Mouse (Mus musculus): ENCODE measurements around the gene Rnf144a.

The Rnf144a gene

DNA sequence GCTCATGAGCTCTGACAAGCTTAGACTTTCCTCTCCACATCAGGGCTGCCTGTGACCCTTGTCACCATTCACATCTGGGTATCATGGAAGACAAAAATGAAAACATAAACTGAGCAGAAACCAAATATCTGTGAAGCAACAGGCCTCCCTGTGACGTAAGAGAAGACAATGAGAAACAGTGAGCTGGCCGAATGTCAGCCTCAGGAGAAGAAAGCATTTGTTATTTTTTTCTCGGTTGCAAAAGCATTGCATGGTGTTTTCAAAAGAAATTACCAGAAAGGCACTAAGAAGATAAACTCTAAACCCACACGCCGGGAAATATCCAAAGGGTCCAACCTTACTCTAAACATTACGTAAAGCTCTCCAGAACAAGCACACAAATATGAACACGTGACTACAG is 41.3 kb downstream of the Rnf144a start:
- DNase-seq (ENCODE audit: low spot score in 2 of 2): no peak

DNA sequence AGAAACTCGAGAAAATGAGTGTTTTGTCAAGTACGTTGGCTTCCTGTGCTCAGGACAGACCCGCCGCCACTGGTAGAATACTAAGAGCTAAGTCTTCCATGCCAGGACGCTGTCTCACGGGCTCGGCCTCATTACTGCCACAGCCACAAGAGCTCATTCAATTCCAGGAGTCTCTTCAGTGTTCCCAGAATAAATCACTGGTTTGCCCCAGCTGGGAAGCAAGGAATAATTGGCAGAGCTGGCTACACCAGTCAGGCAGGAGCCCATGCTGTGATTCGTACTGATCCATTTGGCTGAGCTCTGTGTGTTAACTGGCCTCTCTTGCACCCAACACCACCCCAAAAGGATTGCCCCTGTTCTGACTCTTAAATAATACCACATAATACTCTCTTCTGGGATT is 45.0 kb downstream of the Rnf144a start:
- DNase-seq (ENCODE audit: low spot score in 2 of 2): no peak

DNA sequence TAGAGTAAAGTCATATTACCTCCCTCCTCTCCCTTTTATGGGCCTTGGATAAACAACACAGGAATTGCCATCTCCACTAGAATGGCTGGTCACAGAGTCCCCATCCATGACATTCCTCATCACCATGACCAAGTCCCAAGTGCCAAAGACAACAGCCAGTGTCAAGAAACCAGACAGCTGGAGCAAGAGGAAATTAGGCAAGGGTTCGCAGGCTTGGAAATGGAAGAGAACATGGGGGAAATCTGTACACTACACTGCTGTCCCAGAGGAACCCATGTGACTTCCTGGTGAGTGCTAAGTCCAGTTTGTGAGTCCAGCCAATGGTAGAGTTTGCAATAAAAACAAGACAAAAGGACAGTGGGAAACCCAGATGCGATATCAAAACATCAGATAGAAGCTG is 47.7 kb downstream of the Rnf144a start:
- DNase-seq (ENCODE audit: low spot score in 2 of 2): no peak

DNA sequence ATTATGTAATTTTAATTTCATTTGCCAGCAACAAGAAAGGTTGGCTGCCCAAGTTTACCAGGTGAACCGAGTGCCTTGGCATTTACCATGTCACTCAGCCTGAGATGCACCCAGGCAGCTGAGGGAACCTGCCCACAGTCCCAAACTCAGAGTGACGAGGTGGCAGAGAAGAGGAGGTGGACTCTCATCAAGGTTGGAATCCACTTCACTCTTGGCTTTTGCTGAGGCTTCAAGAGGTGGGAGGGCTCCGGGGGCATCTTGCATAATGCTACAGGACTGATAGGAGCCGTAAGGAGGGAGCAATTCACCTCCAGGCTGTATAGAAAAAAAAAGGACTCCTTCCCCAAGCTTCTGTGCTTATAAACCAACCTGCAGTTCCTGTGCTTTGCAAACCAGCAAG is 48.7 kb downstream of the Rnf144a start:
- DNase-seq (ENCODE audit: low spot score in 2 of 2): no peak

DNA sequence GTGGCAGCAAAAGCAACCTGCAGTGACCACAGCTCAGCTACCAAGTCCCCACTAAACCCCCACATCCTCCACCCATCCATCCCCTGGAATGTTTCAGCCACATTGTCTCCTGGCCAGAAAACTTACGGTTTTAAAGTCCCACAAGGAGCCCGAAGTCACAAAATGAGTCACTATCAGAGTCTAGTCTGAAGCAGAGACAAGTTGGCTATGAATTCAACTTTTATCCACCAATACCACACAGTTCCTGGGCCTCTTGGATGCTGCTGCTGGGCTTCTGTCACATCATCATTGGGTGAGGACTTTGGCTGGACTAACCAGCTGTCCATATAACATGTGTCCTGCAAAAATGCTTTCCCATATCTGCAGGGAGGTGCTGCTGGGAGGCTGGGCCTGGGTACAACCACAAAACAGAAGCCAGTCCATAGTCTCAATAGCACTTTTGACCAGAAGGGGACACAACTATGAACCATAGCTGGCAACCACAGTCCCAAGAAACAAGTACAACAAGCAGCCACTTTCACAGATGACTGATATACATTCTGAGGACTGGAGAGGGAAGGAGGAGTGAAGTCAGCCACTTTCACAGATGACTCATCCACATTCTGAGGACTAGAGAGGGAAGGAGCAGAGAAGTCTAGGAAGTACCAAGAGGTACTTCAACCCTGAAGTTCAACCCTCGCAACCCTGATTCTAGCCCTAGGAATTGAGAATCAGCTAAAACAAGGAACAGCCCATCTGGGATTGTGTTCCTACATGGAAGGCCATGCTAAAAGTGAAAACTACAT is 49.3 kb downstream of the Rnf144a start:
- DNase-seq (ENCODE audit: low spot score in 2 of 2): no peak

DNA sequence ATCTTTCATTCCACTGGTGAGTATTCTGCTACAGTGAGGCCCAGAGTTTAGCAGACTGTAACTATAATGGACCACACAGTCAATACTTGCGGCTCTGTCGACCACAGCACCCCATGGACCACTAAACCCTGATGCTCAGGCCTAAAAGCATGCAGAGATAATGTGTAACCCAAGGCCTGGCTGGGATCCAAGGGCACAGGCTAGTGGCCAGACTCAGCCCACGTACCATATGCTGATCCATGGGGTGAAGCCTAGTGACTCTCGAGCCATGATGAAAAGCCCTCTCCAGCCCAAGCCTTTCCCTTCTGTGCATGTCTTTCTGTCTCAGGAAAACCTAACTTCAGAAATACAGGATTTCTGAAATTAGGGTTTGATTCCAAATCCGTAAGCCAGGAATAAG is 50.2 kb downstream of the Rnf144a start:
- no peak for DNase-seq (ENCODE audit: low spot score in 2 of 2)

DNA sequence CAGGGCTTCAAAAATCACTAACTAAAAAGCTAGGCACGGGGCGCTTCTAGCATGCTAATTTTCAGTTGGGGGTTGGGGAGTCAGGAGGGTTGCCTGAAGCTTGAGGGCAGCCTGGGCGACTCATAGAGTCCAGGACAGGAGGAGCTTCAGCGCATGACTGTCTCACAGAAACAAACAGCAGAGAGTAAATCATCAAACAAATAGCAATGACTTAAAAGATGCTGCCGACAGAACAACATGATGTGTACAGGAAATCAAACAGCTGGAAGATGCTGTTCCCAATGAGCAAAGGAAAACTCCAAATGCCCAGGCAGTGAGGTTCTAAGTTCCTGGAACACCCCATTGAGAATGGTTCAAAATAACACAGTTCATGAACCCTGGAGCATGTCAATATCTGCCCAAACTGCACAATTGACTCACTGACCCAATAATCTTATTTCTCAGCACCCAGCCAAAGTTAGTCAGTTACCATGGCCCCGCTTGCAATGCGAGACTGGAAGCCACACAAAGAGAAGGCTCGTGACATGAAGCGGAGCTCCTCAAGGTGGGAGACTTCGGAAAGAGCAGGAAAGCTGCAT is 54.0 kb downstream of the Rnf144a start:
- no peak for DNase-seq (ENCODE audit: low spot score in 2 of 2)

DNA sequence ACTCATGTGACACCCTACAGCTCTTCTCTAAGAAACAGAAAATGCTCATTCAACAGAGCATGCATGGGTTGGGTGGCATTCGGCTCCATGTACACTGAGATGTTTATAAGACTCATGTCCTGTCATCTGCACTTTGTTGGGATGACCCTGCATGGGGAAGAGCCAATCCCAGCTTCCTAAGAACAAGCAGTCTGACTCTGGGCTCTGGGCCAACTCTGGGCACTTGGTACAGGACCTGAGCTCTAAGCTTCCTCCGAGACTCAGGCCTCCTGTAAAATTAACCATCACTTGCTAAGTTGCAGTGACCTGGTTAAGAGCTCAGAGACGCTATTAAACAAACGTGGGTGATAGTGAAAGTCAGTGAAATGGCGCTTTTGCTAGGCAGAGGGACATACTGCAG is 55.2 kb downstream of the Rnf144a start:
- no peak for DNase-seq (ENCODE audit: low spot score in 2 of 2)

DNA sequence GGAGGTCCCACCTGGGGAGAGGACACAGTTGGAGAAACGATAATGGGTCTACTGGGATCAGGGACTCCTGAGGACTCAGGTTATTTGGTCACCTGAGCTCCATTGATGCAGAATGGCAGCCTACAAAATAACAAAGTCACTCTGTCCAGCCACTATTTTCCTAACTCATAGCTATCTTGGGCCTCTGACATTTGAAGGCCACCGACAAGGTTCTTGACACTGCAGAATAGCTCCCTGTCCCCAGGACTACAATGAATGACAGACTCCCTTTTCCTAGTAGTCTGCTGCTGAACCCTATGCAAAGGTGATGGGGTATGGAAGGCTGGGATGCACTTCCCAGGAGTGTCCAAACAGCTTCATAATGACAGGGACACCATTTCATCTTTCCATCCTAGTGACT is 55.8 kb downstream of the Rnf144a start:
- DNase-seq (ENCODE audit: low spot score in 2 of 2): no peak

DNA sequence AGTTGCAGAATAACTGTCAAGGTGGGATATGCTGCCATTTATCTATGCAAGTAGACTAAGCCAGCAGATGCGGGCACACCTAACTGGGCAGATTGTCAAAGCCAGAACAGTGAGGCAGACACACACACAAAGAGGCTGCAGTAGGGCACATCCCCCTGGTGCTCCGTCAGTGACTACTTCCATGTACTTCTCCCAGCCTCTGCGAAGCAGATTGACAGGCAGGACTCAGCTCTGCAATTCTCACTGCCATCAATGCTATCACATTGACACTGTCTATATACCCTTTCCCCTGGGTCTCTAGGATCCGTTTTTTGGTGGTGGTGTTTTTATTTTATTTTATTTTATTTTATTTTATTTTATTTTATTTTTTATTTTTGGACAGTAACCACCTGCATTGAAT is 57.8 kb downstream of the Rnf144a start:
- DNase-seq (ENCODE audit: low spot score in 2 of 2): no peak

DNA sequence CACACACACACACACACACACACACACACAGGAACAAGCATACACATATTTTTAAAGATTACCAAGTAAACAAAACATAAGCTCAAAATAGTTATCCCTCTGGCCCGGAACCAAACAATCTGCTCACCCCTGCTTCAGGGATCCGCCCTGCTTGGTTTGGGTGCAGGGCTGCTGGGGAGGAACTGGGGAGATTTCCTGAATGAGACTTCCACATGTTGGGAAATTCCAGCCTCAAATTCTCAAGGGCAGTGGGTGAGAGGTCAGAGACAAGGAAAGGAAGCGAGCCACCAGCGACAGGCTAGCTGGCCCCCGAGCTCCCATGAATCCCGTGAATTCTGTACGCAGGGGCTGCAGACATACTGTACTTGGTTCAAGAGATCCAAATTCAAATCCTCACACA is 58.9 kb downstream of the Rnf144a start:
- no peak for DNase-seq (ENCODE audit: low spot score in 2 of 2)

DNA sequence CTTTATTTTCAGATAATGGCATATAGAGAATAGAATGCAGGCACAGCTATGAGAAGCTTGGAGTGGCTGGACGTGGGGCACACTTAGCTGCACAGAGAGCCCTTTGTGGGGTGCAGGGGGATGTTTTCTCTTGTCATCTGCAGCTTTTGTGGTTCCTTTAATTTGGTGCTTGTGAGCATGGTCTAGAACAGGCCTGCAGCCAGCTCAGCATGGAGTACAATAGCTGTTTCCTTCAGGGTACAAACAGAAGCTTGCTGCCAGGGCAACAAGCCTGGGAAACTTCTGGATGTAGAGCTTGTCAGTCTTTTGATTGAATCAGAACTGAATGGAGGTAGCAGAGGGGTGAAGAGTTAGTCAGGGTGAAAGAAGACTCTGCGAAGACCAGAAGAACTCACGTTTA is 63.7 kb downstream of the Rnf144a start:
- DNase-seq (ENCODE audit: low spot score in 2 of 2): no peak

DNA sequence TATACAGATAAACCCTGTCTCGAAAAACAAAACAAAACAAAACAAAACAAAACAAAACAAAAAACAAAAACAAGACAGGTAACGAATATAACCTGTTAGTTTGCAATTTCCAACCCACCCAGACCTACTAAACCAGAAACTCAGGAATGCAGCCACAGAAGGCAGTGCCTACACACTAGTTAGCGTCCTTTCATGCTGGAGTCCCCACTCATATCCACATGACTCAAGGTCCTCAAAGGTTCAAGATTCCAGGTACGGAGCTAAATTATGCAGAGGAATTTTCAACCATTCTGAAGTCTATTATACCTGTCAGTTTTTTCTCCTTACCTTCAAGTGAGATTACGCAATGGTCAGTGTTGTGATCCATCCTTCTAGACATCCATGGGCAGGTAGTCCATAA is 70.6 kb downstream of the Rnf144a start:
- DNase-seq (ENCODE audit: low spot score in 2 of 2): no peak

DNA sequence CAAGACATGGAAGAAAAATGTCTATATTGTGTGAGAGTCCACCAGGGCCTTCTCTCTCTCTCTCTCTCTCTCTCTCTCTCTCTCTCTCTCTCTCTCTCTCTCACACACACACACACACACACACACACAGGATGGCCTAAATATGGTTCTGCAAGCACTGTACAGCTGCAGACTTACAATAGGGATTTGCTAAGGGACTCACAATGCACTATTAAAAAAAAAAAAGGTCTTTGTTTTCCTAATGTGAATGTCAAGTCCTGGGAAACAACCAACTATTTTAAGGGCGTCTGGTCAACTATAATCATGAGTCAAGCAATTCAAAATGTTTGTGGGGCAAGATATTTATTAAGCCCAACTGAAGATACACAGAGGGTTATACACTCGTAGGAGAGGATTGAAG is 71.9 kb downstream of the Rnf144a start:
- no peak for DNase-seq (ENCODE audit: low spot score in 2 of 2)

DNA sequence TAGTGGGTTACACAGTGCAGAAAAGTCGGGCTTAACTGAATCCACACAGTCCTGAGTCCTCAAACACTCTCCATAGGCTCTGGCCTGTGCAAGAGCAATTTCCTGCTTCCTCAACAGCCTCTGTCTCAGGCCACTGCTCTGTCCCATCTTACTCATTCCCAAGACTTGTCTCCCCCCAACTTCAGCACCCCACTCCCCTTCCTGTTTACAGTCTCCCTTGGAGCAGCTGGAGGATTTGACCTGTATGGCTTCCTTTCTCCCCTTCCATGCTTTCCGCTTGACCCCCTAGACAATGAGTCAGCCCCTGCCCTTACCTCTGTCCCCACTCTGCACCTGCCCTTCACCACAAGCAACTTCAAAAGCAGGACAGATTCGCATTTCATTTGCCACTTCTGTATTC is 72.4 kb downstream of the Rnf144a start:
- DNase-seq (ENCODE audit: low spot score in 2 of 2): no peak

DNA sequence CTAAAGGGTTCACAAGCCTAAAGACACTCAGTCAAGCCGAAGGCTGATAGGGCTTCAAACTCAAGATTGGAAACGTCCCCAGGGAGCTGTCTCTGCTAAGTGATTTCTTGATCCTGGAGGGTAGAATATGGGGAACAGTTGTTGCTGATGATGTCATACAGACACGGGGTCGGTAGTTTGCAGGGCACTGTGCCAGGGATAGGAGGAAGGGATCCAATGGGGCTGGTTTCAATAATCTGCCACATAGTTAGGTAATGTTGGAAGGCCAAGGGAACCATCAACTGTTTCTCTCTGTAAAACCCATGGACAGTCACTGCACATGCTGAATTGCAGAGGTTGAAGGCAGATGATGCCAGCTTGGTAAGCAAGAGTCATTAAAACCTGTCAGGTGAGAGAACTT is 73.0 kb downstream of the Rnf144a start:
- DNase-seq (ENCODE audit: low spot score in 2 of 2): no peak

DNA sequence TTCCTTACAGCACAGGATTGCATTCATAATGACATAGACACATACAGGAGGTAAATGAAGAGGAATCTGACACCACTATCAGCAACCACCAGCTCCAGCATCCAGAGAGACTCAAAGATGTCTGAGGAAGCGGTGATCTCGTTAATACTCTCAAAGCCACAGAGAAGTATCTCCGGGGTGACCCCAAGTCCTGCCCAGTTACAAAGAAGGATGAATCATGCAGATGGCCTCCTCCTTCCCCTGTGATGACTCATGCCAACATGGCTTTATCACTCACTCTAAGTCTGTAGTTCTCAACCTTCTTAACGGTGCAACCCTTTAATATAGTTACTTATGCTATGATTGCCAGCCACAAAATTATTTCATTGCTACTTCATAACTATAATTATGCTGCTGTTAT is 74.4 kb downstream of the Rnf144a start:
- DNase-seq (ENCODE audit: low spot score in 2 of 2): no peak

DNA sequence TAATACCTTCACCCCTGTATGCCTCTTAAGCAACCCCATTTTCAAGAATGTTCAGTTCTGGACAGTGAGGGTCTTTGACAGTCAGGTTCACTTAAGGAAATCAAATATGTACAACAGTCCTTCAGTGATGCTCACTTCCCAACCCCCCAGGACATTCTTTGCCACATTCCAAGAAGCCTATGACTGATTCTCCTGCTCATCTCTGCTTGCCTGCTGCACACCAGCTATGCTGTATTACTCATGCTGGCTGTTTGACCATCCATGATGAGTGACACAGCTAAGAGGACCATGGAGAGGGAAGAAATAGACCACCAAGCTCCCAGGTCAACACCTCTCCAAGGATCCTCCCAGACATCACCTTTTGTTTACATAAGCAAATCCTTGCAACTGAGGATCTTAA is 75.2 kb downstream of the Rnf144a start:
- no peak for DNase-seq (ENCODE audit: low spot score in 2 of 2)

DNA sequence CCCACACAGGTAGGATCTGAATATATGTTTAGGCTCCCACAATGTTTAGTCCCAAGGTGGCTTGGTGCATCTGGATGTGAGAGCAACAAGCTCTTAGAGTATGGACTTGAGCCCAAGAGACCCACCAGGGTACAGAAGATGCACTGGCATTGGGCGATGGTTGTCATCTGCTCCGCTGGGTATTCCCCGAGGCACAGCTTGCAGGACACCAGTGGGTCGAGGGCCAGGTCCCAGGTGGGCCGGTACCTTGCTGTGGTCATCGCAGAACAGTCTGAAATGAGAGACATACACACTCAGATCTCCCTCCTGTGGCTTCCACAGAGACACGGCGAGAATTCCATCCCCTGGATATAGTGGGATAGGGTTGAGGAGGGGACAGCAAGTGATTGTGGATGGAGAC is 75.9 kb downstream of the Rnf144a start:
- no peak for DNase-seq (ENCODE audit: low spot score in 2 of 2)

DNA sequence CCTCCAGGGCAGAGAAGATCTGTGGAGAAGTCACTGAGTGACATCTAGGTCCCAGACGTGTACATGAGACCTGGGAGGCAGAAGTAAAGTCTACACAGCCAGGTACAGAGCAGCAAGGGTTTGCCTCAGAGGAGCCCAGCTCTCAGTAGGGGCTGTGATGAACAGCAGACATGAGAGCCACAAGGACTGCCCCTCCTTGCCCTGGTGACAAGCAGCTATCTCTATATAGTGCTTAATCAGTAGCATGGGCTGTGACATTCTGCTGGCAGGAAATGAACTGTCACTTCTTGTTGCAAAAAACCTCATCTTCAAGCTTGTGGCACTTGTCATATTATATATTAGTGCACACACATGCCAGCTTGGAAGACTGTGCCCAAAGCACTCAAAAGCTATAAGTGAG is 81.4 kb downstream of the Rnf144a start:
- DNase-seq (ENCODE audit: low spot score in 2 of 2): no peak

DNA sequence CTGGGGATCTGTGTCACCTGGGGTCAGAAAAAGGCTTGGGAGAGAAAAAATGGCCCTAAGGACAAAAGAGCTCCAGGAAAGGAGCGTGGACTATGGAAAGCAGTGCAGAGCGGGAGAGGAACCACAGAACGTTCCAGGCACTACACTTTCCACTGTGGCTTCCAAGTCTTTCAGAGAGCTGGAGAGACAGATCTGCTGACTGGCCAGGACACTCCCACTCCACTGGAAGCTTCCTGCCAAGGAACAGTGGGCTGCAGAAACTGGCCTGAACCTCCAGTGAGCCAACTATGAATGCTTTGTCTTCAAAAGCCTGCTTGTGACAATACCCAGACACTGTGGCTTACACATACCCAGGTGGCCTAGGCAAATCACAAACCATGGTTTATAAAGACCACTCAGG is 84.0 kb downstream of the Rnf144a start:
- DNase-seq (ENCODE audit: low spot score in 2 of 2): no peak

DNA sequence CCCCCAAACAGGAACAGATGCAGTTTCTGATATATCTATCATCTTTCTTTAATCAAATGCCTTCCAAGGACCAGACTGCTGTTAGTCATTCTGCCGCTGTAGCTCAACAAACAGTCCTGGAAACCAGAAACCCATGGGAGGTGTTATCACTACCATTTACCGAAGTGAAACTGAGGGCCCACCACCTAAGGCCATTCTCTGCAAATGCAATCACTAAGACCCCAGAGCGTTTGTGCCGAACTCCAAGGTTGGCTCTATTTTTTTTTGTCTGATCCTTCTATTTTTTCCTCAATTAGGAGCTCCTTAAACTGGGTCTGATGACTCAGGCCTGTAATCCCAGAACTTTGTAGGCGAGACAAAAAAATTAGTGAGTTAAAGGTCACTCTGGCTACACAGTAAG is 85.3 kb downstream of the Rnf144a start:
- no peak for DNase-seq (ENCODE audit: low spot score in 2 of 2)

DNA sequence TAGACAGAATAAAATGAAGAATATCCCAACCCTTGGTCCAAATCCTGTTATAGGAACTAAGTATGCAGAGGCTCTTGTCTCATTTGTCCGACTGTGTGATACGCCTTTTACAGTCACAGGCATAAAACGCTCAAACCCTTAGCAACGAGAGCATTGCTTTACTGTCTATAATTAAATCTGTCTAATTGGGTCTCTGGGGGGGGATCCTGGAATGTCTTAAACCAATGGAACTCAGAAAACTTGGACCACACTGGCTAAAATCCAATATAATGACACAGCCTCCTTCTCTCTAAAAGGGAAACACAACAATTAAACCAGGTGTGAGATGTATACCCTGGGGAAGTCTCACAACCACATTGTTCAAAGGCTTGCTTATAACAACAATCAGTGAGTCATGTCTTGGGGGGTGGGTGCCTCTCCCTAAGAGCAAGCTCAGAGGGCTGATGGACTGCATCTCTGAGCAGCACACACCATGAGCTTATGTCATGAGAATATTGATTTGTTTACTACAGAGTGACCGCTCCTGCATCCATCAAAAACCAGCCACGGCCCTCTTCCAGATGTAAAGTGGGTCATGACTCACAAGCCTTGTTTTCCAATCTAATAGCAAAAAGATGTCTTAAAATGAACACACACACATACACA is 85.9 kb downstream of the Rnf144a start:
- DNase-seq (ENCODE audit: low spot score in 2 of 2): no peak
